Mouse (Mus musculus) heart, embryonic 16.5 days (tissue): ENCODE data around the gene Ezh2. TPM values are rescaled to one million over a fixed set of nuclear protein-coding genes. Genes with fewer than 3 reads are reported as not detected.
"Not testable (repeated sequence)": the region's sequence is repeated elsewhere in the genome, so short reads cannot be mapped to it uniquely, and the experiment has no call there.

ENCODE experiments used
- ATAC-seq: fragments of 200-750 bp; cut with Nextera tagmentation; replicated peaks from 2 replicates; pipeline ENCODE4 v1.8.0; 2017; ENCODE audit warnings: moderate number of reproducible peaks; ENCODE audit not compliant: insufficient read depth, low FRiP score; ENCODE audit errors: extremely low read depth
- H3K27ac ChIP-seq: fragments of 300-500 bp; sonication (generic); 2 replicates; pipeline ENCODE4 v1.5.1; 2014; ENCODE audit warnings: mild to moderate bottlenecking, low read length, control low read depth, moderate library complexity
- H3K27me3 ChIP-seq: fragments of 300-500 bp; sonication (generic); 2 replicates; pipeline ENCODE4 v1.6.1; 2014; ENCODE audit warnings: low read length, mixed read lengths; ENCODE audit not compliant: control insufficient read depth, insufficient read depth
- H3K36me3 ChIP-seq: fragments of 300-500 bp; sonication (generic); 2 replicates; pipeline ENCODE4 v1.6.1; 2014; ENCODE audit not compliant: control insufficient read depth, insufficient read depth
- H3K4me1 ChIP-seq: fragments of 300-500 bp; sonication (generic); 2 replicates; pipeline ENCODE4 v1.6.1; 2014; ENCODE audit warnings: low read length, mixed read lengths; ENCODE audit not compliant: control insufficient read depth, insufficient read depth
- H3K4me2 ChIP-seq: fragments of 300-500 bp; sonication (generic); 2 replicates; pipeline ENCODE4 v1.6.1; 2014; ENCODE audit warnings: low read depth, mild to moderate bottlenecking, control low read depth, low read length
- H3K4me3 ChIP-seq: fragments of 300-500 bp; sonication (generic); 2 replicates; pipeline ENCODE4 v1.5.1; 2014; ENCODE audit warnings: mild to moderate bottlenecking, control low read depth, low read length
- H3K9ac ChIP-seq: fragments of 300-500 bp; sonication (generic); 2 replicates; pipeline ENCODE4 v1.6.1; 2014; ENCODE audit warnings: low read length, control low read depth
- H3K9me3 ChIP-seq: fragments of 300-500 bp; sonication (generic); replicated peaks from 2 replicates; pipeline ENCODE4 v1.6.1; 2016; ENCODE audit warnings: low read length; ENCODE audit not compliant: control insufficient read depth
- WGBS: fragments of 180-500 bp; shearing (Covaris S2); extraction: QIAGEN DNeasy Blood & Tissue Kit; methylation state at CpG from one replicate; pipeline ENCODE4 v1.1.7; 2014; 5-methylcytosine and 5-hydroxymethylcytosine counted together
- polyA plus RNA-seq: library from polyadenylated mRNA; unstranded; fragments of >200 nt; fragmentation: Nextera tagmentation; extraction: Ambion mirVana; gene quantifications from 2 replicates; pipeline ENCODE4 v1.2.1, GENCODE M21; 2015

Gene Ezh2
- 48.1 and 59.5 TPM in 2 replicates for polyA plus RNA-seq

GRCm38 (mm10) chr6:47594926-47595623, at the start of gene Ezh2:
TSS of gene Ezh2 (minus strand) at chr6:47595341.
- Histone ChIP-seq H3K4me3 (peak within 1 kb of the TSS; percentile 97), H3K4me1 (peaks cover 9% of the 10 kb centered on the region), H3K27me3 (no peaks in the 10 kb centered on the region), H3K27ac (peak within 1 kb of the TSS; percentile 99), H3K4me2 (peak within 1 kb of the TSS; percentile 83), H3K9ac (peak within 1 kb of the TSS; percentile 99), H3K9me3 (no peaks in the 10 kb centered on the region), H3K36me3 (no peaks in the 10 kb centered on the region)
- WGBS: under 1% methylated on average over 69 of the region's 69 CpGs
- peak; percentile 98 for ATAC-seq

DNA sequence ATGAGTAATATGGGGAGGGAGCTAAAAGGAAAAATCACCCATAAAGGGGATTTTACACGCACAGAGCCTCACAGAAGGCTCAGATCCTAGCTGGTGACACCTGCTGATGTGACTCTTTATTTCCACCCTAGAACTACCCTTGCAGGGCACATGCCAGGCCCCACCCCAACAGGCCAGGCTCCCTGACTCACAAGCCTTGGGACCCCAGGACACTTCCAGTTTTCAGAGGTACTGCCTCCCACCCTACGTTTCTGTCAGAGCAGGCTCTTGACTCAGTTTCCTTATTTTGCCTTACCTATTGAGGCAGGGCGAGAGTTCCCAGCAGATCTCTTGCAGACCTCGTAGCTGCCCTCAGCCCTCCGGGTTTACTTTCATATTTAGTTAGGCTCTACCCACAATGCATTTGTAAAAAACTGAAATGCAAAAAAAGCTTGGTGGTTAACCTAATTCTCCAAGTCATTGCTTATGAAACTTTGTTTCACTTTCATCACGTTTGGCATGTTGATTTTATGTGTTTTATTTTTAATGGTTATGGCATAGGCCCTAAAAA, 41.5 kb upstream of the Ezh2 start:
- ATAC-seq: no peak
- H3K9me3 ChIP-seq: no peaks in the 10 kb centered on the region
- peak overlapping the region; percentile 32; the same call in 1 of the 2 replicates for H3K4me2 ChIP-seq
- no peak overlapping the region; the same call in 1 of the 2 replicates for H3K9ac ChIP-seq
- H3K27ac ChIP-seq: peak overlapping the region; percentile 39; the same call in 1 of the 2 replicates
- H3K4me1 ChIP-seq: no peaks in the 10 kb centered on the region
- no peaks in the 10 kb centered on the region for H3K27me3 ChIP-seq
- peak overlapping the region; percentile 30; the same call in 1 of the 2 replicates for H3K4me3 ChIP-seq
- WGBS: 58% methylated on average over 6 of the region's 6 CpGs
- H3K36me3 ChIP-seq: no peaks in the 10 kb centered on the region

- H3K9ac ChIP-seq: no peak overlapping the region
- H3K4me2 ChIP-seq: no peak overlapping the region
- H3K9me3 ChIP-seq: no peaks in the 10 kb centered on the region
- no peak for ATAC-seq
- H3K36me3 ChIP-seq: no peaks in the 10 kb centered on the region
- H3K4me1 ChIP-seq: no peaks in the 10 kb centered on the region
- no peaks in the 10 kb centered on the region for H3K27me3 ChIP-seq
- WGBS: 68% methylated on average over 5 of the region's 5 CpGs
- no peak overlapping the region for H3K27ac ChIP-seq
- H3K4me3 ChIP-seq: no peak overlapping the region
These were observed 40.9 kb upstream of the Ezh2 start for GRCm38 (mm10) chr6:47635995-47636526.

DNA sequence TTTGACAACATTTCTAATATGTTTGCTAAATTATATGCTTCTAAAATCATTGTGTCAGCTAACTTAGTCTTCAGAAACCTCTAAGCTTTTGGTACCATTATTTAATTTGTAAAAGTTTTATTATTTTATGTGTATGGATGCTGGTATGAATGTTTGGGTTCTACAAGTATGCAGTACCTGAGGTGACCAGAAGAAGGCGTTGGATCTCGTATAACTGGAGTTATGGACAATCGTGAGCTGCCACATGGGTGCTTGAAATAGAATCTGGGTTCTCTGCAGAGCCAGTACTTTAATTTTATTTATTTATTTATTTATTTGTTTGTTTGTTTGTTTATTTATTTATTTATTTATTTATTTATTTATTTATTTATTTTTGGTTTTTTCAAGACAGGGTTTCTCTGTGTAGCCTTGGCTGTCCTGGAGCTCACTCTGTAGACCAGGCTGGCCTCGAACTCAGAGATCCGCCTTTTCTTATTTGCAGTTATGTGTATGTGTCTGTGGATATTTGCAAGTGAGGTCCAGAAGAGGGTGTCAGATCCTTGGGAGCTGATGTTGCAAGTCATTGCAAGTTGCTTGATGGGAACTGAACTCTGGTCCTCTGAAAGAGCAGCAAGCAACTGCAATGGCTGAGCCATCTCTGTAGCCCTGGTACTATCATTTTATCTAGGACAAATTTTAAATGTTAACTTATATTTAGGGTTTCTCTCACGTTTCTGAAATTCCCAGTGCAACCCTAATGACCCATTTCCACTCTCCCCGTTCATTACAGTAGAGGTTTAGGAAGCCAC, 40.3 kb upstream of the Ezh2 start:
- no peaks in the 10 kb centered on the region for H3K36me3 ChIP-seq
- no peaks in the 10 kb centered on the region for H3K4me1 ChIP-seq
- H3K4me2 ChIP-seq: no peak overlapping the region
- WGBS: 68% methylated on average over 7 of the region's 7 CpGs
- no peak overlapping the region for H3K9ac ChIP-seq
- H3K27ac ChIP-seq: no peak overlapping the region
- no peak overlapping the region for H3K4me3 ChIP-seq
- ATAC-seq: no peak
- H3K9me3 ChIP-seq: no peaks in the 10 kb centered on the region
- H3K27me3 ChIP-seq: no peaks in the 10 kb centered on the region

DNA sequence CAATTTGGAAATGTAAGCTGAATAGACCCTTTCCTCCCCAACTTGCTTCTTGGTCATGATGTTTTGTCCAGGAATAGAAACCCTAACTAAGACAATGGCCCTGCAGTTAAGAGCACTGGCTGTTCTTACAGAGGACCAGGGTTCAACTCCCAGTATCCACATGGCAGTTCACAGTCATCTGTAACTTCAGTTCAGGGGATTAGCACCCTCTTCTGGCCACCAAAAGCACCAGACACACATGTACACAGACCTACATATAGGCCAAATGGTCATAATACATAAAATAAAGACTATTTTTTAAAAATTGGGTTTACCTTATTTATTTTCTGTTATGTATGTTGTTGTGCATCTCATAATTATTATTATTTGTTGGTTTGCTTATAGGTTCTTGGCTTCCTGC, 38.3 kb upstream of the Ezh2 start:
- Histone ChIP-seq H3K36me3 (no peaks in the 10 kb centered on the region), H3K27me3 (no peaks in the 10 kb centered on the region), H3K4me1 (no peaks in the 10 kb centered on the region), H3K4me2 (no peak overlapping the region), H3K9ac (no peak overlapping the region), H3K9me3 (no peaks in the 10 kb centered on the region), H3K27ac (no peak overlapping the region), H3K4me3 (no peak overlapping the region)
- no peak for ATAC-seq

- WGBS: no CpG with 5 or more reads among the region's 1 CpGs
- not testable (repeated sequence) for H3K27me3 ChIP-seq, ATAC-seq
These were observed 34.9 kb upstream of the Ezh2 start for GRCm38 (mm10) chr6:47630061-47630460.

DNA sequence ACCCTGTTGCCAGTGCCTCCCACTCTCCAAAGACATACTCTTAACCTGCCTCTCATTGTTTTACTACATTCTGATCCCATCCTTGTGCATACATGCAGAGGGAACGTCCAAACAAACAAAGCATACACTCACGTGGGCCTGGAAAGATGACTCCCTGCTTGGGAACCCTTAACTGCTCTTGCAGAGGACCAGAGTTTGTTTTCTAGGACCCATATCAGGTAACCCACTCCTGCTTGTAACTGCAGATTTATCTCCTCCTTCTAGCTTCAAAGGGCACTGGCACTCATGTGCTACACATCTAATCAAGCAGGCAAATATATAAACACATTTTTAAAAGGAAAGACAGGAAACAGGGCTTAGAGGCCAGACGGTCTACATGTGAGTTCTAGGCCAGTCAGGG, 32.8 kb upstream of the Ezh2 start:
- no peak overlapping the region for H3K4me2 ChIP-seq
- H3K9ac ChIP-seq: no peak overlapping the region
- no peak for ATAC-seq
- H3K27me3 ChIP-seq: no peaks in the 10 kb centered on the region
- WGBS: 34% methylated on average over 3 of the region's 3 CpGs
- no peak overlapping the region for H3K27ac ChIP-seq
- no peaks in the 10 kb centered on the region for H3K4me1 ChIP-seq
- no peaks in the 10 kb centered on the region for H3K36me3 ChIP-seq
- H3K9me3 ChIP-seq: no peaks in the 10 kb centered on the region
- H3K4me3 ChIP-seq: no peak overlapping the region

More at GRCm38 (mm10) chr6:47630061-47630460, 34.9 kb upstream of the Ezh2 start:
- not testable (repeated sequence) for H3K4me1 ChIP-seq, H3K9ac ChIP-seq, H3K4me3 ChIP-seq, H3K9me3 ChIP-seq, H3K4me2 ChIP-seq, H3K27ac ChIP-seq, H3K36me3 ChIP-seq

DNA sequence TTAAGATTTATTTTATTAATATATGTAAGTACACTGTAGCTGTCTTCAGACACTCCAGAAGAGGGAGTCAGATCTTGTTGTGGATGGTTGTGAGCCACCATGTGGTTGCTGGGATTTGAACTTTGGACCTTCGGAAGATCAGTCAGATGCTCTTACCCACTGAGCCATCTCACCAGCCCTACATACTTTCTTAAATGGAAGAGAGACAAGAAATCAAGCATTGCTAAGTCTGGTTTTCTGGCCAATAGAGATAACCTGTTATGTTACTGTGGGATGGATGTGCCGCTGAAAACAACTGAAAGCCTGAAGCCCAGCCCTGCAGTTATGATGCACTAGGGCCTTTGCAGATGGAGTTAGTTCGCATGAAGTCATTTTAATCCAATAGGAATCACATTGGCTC, 31.8 kb upstream of the Ezh2 start:
- not testable (repeated sequence) for H3K27ac ChIP-seq, H3K9ac ChIP-seq, H3K27me3 ChIP-seq, H3K4me3 ChIP-seq, ATAC-seq, H3K9me3 ChIP-seq, H3K36me3 ChIP-seq, H3K4me1 ChIP-seq, H3K4me2 ChIP-seq
- WGBS: 79% methylated on average over 3 of the region's 3 CpGs

- no peak overlapping the region for H3K27ac ChIP-seq
- WGBS: 77% methylated on average over 2 of the region's 2 CpGs
- ATAC-seq: no peak
These were observed 25.9 kb upstream of the Ezh2 start for GRCm38 (mm10) chr6:47621039-47621438.

More at GRCm38 (mm10) chr6:47621039-47621438, 25.9 kb upstream of the Ezh2 start:
- H3K27me3 ChIP-seq: no peaks in the 10 kb centered on the region
- H3K9ac ChIP-seq: no peak overlapping the region
- H3K4me2 ChIP-seq: no peak overlapping the region
- H3K4me1 ChIP-seq: no peaks in the 10 kb centered on the region
- H3K4me3 ChIP-seq: no peak overlapping the region
- H3K36me3 ChIP-seq: no peaks in the 10 kb centered on the region
- H3K9me3 ChIP-seq: no peaks in the 10 kb centered on the region
